Mouse (Mus musculus) mouse embryonic stem cell (cell line): ENCODE data around the gene Cstad.

Source experiments
- in situ Hi-C, 2 experiments: fragments of 300-500 bp; cut with MboI; formaldehyde crosslinking; loops; 1 replicate in 1 of 2; 3 replicates in 1 of 2; pipeline ENCODE4 v1.14.3; 2019 to 2020; ENCODE audit warnings: low sequenced_read_pairs in 2 of 2, low pct_unique_long_range_greater_than_20kb in 1 of 2, mixed read lengths in 1 of 2; ENCODE audit not compliant: unreplicated experiment in 1 of 2

The Cstad gene

DNA sequence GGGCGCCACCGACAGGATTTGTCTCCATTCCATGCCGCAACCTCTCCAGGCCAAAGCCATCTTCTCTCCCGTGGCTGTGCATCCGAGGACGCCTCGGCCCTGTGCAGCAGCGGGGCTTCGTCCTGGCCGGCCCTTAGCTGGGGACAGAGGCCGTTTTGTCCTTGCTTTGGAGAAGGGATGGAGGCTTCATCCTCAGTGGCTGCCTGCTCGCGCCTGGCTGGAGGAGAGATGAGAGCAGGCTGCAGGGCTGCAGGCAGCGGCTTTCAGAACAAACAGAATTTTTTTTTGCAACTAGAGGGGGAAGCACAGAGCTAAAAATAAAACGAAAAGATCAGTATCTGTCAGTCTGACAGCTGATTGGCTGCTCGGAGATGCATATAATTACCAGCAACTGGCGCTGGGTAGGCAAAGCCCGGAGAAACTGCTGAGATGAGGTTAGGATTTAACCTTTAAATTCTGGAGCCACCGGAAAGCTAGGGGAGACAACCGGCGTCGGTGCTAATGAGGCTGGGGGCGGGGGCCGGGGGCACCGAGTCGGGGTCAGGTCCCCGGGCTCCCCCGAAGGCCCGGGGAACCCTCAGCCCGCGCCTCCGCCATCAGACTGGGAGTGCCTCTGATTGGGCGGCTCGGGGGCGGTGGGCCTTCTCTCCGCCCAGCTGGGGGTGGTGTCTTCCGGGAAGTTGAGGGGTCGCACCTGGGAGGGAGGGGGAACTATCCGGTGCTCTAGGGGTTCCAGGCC lies at the start of gene Cstad:
Gene Cstad, plus strand, starts transcription at position 400 of the 739 bp plus-strand sequence.
- in situ Hi-C loops = no loop called here

DNA sequence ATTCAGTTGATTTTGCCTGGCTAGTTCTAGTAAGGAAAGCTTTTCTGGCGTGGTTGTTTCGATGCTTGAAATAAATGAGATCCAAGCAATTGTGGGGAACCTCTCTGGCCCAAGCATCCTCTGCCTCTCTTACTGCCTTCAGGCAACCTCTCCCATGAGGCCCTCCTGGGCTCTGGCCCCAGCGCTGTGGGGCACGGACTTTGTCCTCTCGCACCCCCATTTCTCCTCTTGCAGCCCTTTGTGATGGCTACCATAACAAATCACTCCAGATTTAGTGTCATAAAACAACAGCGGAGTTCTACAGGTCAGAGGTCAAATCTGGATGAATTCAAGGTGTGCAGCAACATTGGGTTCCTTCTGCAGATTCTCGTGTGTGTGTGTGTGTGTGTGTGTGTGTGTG lies 49.1 kb upstream of the Cstad start:
- in situ Hi-C loops = no loop called here

DNA sequence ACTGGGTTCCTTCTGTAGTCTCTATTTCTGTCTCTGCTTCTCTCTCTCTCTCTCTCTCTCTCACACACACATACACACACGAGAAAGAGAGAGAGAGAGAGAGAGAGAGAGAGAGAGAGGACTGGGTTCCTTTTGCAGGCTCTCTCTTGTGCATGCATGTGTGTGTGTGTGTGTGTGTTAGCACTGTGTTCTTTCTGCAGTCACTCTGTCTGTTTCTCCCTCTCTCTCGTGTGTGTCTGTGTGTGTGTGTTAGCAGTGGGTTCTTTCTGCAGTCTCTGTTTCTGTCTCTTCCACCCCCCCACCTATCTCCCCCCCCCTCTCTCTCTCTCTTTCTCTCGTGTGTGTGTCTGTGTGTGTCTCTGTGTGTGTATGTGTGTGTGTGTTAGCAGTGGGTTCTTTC lies 48.6 kb upstream of the Cstad start:
- in situ Hi-C loops = no loop called here

DNA sequence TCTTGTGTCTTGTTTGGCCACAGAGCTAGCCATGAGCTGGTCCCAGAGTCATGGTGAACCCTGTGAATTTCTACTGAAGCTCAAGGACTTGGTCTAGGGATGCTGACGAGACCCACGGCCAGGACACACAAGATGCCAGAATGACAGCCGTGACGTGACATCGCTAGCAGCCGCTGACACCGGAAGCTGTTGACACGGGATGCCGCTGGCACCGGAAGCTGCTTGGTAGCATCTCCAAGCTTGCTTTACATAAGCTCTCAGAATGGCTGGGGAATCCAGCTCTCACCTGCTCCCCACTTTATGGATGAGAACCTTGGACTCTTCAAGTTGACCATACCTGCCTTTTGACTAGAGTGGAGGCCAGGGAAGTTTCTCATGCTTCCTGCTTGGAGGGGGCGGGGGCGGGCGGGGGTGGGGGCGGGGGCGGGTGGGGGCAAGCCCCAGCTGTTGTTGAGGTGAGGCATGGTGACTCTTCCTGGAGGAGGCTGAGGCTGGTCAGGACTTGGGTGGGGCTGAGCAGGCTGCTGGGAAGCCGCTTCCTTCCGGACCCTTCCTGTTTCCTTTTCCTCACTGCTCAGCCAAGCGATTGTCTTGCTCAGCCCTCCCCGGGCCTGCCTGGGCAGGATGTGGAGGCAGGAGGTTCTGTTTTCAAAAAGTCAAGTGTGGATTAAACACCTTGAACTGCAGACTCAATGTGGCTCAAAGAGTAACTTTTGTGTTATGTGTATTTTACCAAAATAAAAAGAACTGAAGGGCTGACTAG lies 47.2 kb upstream of the Cstad start:
- in situ Hi-C loops = no loop called here

DNA sequence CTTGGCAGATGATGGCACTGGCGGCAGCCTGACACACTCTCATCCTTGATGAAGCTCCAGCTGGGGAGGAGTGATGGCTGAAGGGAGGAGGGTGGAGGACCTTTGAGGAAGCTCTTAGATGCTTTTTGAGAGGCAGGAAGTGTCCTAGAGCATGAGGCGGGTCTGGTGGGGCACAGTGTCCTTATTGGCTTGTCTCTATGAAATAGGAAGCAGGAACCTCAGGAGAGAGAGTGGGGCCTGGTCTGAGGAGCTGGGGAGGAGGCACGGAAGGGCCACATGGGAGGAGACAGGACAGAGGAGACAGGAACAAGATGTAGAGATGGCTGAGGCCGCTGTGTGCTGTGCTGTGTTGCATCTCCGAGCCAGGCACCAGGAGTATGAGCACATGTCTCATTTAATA lies 43.3 kb upstream of the Cstad start:
- in situ Hi-C loops = no loop called here

DNA sequence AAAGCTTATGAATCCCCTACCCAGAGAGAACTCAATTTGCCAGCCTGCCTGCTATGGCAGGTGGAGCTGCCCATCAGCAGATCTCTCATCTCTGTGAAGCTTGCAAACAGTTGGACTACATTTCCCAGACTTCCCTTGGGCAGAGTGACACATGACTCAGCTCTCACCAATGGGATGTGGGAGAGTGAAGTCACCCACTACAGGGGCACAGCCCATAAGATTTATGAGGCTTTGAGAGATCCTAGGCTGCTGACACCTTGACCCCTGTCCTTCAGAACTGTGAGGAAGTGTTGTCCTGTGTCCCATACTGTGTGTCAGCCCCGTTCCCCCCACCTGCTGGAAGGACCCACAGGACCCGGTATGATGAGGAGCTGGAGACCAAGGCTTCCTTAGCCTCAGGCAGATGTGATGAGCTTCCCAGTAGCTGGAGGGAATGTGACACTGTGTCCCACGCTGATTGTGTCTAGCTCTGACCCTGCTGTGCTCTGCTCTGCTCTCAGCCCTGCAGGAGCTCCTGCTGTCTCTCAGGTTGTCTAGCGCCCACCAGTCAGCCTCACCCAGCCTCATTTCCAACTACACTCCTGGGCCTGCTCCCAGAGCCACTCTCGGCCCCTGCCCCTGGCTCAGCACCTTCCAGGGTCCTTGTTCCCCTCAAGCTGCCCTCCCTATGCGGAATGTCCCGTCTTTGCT lies 40.8 kb upstream of the Cstad start:
- in situ Hi-C loops = no loop called here

DNA sequence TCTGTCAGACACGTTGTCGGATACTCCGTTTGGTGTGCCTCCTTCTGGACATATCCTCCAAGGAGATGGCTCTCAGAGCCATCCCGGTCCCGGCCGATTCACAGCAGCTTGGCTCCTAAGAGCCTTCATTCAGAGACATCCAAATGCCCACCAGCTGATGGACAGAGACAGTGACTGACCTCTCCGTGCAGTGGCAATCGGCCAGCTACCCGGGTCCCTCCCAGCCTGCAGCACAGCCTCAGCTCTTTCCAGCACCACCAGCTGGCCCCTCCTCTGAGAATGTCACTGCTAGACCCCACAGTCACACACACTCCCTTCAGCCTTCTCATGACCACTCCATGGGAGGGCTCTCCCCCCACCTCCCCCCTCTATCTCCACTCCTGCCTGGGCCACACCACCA lies 39.6 kb upstream of the Cstad start:
- in situ Hi-C loops = no loop called here

DNA sequence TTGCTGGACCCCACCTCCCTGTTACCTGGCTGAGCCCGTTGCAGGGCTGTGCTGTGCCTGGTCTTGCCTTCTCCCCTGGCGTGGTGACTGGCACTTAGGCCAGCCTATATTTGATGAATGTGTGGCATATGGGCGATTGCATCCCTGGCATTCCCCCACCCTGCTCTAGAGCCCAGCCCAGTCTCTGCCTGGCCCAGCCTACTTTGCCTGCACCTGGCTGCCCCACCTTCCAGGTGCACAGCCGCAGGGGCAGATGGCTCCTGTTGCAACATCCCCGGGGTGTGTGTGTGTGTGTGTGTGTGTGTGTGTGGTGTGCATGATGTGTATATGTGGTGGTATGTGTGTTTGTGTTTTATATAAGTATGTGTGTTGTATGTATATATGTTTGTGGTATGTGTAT lies 38.3 kb upstream of the Cstad start:
- in situ Hi-C loops = no loop called here

DNA sequence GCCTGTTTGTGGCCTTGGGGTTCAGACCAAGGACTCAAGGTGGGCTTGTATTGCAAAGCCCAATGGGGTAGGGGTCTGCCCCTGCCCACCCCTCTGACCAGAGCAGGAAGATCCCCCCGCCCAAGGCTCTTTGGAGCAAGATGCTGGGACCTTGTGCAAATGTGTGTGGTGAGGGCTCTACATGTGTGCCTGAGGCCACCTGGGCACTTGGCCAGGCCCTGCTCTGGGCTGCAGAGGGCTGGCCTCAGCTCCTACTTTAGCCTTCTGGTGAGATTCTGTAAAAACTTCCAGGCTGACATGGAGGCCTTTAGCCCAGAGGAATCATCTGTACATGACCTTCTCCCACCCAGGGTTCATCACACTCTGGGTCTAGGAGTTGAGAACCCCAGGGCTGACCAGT lies 35.3 kb upstream of the Cstad start:
- in situ Hi-C loops = no loop called here

DNA sequence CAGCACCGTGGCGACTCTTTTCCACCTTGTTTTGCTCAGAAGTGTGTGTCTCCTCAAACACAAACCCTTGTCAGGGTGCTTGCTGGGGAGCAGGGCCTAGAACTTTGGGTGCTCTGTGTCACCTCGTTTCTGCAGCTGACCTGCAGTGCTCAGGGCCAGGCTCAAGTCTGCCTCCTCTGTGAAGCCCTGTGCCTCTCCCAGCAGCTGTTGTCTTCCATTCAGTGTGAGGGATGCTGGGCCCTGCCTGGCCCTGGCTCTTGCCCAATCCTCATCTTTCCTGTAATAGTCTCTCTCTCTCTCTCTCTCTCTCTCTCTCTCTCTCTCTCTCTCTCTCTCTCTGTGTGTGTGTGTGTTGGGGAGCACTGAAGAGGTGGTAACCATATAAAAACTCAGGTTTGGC lies 32.3 kb upstream of the Cstad start:
- in situ Hi-C loops = no loop called here

DNA sequence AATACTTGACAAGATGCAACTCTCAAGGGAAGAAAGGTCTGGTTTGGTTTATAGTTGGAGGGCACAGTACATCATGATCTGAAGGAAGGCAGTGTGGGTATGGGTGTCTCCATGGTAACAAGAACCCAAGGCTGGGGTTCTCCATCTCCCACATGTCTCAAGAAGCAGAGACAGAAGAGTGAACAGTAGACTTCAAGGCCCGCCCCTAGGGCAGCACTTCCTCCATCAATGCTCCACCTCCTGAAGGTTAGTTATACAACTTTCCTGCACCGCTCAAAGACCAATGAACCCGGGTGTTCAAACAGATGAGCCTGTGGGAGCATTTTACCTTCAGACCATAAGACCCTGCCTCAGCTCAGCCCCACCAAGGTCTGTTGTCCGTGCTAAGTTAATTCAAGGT lies 23.2 kb upstream of the Cstad start:
- in situ Hi-C loops = no loop called here

DNA sequence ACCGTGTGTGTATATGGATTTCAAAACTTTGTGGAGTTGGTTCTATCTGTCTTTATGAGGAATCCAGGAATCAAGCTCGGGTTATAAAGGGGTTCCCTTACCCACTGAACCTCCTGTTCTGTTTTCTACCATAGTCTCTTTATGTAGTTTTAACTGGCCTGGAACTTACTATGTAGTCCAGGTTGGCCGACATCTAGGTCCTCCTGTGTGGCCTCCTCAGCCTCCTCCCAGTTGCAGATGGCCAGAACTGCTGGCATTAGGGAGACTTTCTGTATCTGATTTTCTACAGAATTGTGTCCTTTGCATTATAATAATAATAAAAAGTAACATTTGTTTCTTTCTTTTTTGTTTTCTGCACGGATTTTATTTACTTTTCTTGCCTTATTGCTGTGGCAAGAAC lies 21.3 kb upstream of the Cstad start:
- in situ Hi-C loops = no loop called here

DNA sequence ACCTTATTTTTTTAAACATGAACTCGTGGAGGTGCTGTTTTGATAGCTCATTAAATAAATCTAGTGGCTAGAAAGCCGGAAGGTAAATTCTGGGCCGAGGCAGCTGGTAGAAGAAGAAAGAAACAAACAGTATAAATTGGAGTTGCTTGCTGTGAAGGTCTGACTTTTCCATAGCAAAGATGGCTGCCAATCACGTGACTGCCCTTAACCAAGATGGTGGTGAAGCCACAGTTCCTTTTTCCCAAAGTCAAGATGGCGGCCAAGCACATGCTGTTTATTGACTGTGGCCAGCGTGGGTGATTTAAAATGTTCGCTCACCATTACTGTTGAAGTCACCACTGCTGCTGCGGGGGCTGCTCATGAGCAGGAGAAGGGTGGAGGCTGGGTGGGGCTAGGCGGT lies 17.8 kb upstream of the Cstad start:
- in situ Hi-C loops = no loop called here

DNA sequence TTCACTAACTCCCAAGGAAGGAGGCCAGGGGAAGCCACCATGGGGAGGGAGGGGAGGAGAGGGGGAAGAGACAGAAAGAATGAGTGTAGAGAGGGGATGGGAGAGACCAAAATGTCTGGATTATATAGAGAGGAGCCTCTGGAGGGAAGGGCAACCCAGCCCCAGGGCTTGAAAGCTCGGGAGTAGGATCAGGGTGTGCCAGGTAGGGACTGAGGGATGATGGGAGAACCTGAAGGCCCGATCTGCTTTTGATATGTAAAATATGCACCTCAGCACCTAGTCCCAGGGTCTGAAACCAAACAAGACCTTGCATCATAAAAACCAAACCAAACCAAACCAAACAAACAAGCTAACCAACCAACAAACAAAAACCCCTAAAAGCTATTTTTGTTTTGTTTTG lies 16.8 kb upstream of the Cstad start:
- in situ Hi-C loops = no loop called here

DNA sequence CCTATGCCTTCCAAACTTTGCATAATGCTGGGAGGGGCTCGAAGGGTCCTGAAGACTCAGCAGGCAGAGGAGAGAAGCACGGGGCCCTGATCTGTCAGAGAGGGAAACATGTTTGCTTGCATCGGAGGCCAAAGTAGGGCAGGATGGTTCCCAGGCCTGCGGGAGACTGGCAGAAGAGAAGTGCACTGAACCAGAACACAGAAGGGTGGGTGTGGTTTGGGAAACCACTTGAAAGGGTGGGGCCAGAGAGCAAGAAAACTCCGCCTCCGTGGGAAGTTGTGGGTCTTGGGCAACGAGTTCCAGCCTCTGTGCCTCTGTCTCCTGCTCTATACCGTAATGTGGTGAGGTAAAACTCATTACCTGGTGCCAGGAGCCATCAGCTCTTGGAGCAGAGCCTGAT lies 7.7 kb upstream of the Cstad start:
- in situ Hi-C loops = no loop called here

DNA sequence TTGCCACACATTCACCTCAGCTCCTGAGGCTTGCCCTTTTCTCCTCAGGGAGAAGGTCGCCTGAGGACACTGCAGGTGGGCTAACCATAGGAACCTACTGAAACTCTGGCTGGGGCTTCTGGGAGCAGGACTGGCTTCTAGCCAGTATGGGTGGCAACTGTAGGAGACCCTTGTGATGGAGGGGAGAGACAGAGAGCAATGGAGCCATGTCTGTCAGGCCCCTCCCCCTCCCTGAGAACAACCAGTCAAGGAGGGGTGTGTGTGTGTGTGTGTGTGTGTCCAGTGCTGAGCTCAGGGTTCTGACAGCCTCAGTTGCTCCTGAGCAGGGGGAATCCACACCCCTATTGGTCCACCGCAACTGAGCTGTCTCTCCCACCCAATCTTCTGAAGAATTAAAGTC lies 7.2 kb upstream of the Cstad start:
- in situ Hi-C loops = no loop called here

DNA sequence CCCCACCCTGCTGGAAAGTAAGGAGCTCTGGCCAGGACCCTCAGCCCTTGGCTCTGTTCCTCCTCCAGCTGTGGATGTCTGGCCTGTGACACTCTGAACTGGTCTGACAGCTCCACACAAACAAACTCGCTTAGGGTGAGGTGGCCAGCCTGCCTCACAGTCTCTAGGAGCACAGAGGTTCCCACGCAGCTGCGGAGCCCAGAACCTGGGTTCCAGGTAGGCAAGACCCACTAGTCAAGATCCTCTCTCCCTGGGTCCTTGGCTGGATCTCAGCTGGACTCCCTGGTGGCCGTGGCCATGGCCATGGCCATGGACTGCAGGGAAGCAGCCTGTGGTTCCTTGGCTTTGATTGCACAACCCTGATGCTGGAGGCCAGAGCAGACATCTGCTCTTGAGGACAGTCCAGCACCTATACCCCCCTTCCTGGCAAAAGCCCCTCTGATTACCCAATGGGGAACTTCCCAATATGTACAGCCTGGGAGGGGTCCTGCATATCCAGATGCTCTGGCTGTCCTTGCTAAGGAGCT lies 5.8 kb upstream of the Cstad start:
- in situ Hi-C loops = no loop called here

DNA sequence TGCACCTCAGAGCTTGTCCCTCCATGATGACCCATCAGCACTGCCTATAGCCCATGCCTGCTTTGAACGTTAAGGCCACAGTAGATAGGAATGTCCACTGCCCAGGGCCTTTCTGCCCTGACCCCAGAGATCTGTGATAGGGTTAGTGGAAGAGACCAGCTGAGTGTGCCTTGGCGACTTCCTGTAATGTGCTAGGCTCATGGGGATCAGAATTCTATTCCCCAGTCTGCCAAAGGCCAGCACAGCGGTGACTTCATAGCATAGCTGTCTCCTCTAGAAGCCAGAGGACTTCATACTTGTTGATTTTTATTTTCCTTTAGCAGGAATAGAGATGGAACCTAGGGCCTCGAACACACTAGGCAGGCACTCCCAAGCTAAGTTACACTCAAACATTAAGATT lies 5.1 kb upstream of the Cstad start:
- in situ Hi-C loops = no loop called here

DNA sequence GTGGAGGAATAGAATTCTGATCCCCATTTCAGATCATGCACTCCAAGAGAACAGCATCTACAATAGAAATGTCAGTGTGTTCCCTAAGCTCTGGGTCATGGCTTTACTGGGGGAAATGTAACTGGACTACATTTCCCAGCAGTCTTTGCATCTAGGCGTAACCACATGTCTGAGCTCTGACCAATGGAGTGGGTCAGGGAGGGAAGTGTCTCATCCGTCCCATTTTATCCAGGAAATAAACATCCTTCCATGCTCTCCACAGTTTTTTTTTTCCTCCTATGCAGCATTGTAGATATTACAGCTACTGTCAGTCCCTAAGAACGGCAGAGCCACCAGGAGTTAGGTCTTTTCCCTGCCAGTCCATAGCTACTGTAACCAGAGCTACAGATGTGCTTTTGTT lies 3.9 kb upstream of the Cstad start:
- in situ Hi-C loops = no loop called here
